4 mouse cellular contexts compared by ENCODE assay signal in genomic region chr11:121342423-121342822, GRCm38 (mm10). TPM values are rescaled to one million over a fixed set of nuclear protein-coding genes. Genes with fewer than 3 reads are reported as not detected.
"Had no signal": no experiment of that assay in that cellular context is flagged by ENCODE, and none has a peak within 500 bp of the region (broad histone marks: within the 10 kb centered on the region; RNA-seq: fewer than 3 reads in every experiment).

No protein-coding gene starts in this region.

RNA-seq across cellular contexts. Expression of gene Rab40b, which starts 45.6 kb away (rescaled TPM):
- total RNA-seq: megakaryocyte, adult 5-6 weeks; monocyte, adult 5-6 weeks; neutrophil, adult 5-6 weeks had no signal
- polyA plus RNA-seq: macrophage had no signal
